ENCODE assay signal across 10 mouse cellular contexts in the genomic region with DNA sequence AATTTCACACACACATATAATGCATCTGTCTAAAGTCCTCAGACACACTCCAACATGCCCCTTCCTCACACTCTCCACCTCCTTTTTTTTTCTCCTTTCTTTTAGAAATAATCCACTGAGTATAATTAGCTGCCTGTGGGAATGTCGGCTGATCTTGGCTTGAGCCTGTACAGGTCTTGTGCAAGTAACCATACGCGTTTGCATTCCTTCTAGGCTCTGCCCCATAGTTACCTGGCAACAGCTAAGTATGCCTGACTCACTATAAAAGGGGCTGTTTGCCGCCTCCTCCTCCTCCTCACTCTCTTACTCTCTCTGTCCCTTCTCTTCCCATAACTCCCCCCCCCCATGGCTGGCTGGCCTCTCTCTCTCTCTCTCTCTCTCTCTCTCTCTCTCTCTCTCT.
DNase-seq lines count a peak whose midpoint lies in the region; ATAC-seq and TF ChIP-seq lines count a peak whose summit lies in the region.
"Had no signal": no experiment of that assay in that cellular context is flagged by ENCODE, and none has a peak within 500 bp of the region (broad histone marks: within the 10 kb centered on the region; RNA-seq: fewer than 3 reads in every experiment).

No protein-coding gene starts in this region.

- no peaks in the 10 kb centered on the region for H3K4me1 ChIP-seq in lung, embryonic 14.5 days (ENCODE audit: insufficient read depth)
- H3K4me1 ChIP-seq in forebrain, embryonic 10.5 days = peaks cover 17% of the 10 kb centered on the region
- H3K4me1 ChIP-seq in intestine, embryonic 14.5 days (replicated peaks; ENCODE audit: control insufficient read depth, insufficient read depth, low read length) = no peaks in the 10 kb centered on the region

- peak; percentile 87 for ATAC-seq in lung, embryonic 14.5 days (ENCODE audit: insufficient read depth)
- 0 out of 2 replicates have a peak, but pooled peaks have one; percentile 40 for ATAC-seq in intestine, embryonic 14.5 days (replicated peaks; ENCODE audit: low FRiP score, low TSS enrichment, low read depth)

- TF ChIP-seq CTCF in lung, embryonic 14.5 days (IDR thresholded peaks at IDR 0.05; ENCODE audit: low read depth) = no peak

- no peak overlapping the region for H3K27ac ChIP-seq in lung, embryonic 14.5 days (ENCODE audit: low read depth)
- H3K27ac ChIP-seq in forebrain, embryonic 10.5 days = peak overlapping the region; percentile 79
- no peak overlapping the region for H3K27ac ChIP-seq in intestine, embryonic 14.5 days (ENCODE audit: low read depth)
- H3K27ac ChIP-seq: heart, embryonic 13.5 days; limb, embryonic 15.5 days had no signal

- H3K9ac ChIP-seq in lung, embryonic 14.5 days = no peak overlapping the region
- H3K9ac ChIP-seq in intestine, embryonic 14.5 days (ENCODE audit: low read length) = no peak overlapping the region
- H3K9ac ChIP-seq: heart, embryonic 13.5 days; limb, embryonic 15.5 days had no signal

- peak; percentile 32 for DNase-seq in lung, embryonic 14.5 days
- DNase-seq in lung, postnatal 14 days = no peak
- peak; percentile 38 for DNase-seq in forebrain, embryonic 10.5 days (ENCODE audit: extremely low spot score, low spot score)
- DNase-seq in intestine, embryonic 14.5 days (ENCODE audit: low spot score) = no peak
- peak; percentile 24 for DNase-seq in right cerebral cortex, postnatal 25 days
- DNase-seq in thymus, postnatal 4 days = no peak
- no peak for DNase-seq in retina, postnatal 1 day
- no peak for DNase-seq in urinary bladder, postnatal 36 days (ENCODE audit: low spot score in 2 of 2)

- no peaks in the 10 kb centered on the region for H3K27me3 ChIP-seq in lung, embryonic 14.5 days (ENCODE audit: insufficient read depth, low read length)
- H3K27me3 ChIP-seq in forebrain, embryonic 10.5 days (ENCODE audit: poor library complexity, severe bottlenecking) = no peaks in the 10 kb centered on the region
- no peaks in the 10 kb centered on the region for H3K27me3 ChIP-seq in intestine, embryonic 14.5 days (replicated peaks; ENCODE audit: control insufficient read depth, insufficient read depth, low read length)
- H3K27me3 ChIP-seq: heart, embryonic 13.5 days; limb, embryonic 15.5 days had no signal

- WGBS in lung, embryonic 14.5 days = 37% methylated on average over 4 of the region's 4 CpGs
- whole genome bisulfite sequencing in forebrain, embryonic 10.5 days = 20% methylated on average over 4 of the region's 4 CpGs
- WGBS in intestine, embryonic 14.5 days = 20% methylated on average over 4 of the region's 4 CpGs

- H3K4me3 ChIP-seq in lung, embryonic 14.5 days (ENCODE audit: low read depth, low read length) = no peak overlapping the region
- no peak overlapping the region for H3K4me3 ChIP-seq in forebrain, embryonic 10.5 days
- H3K4me3 ChIP-seq in intestine, embryonic 14.5 days (ENCODE audit: low read depth, low read length) = no peak overlapping the region
- H3K4me3 ChIP-seq: heart, embryonic 13.5 days; limb, embryonic 15.5 days had no signal

- no peak overlapping the region for H3K4me2 ChIP-seq in lung, embryonic 14.5 days
- no peak overlapping the region for H3K4me2 ChIP-seq in intestine, embryonic 14.5 days (ENCODE audit: low read length)
- H3K4me2 ChIP-seq: heart, embryonic 13.5 days; limb, embryonic 15.5 days had no signal

- H3K9me3 ChIP-seq in lung, embryonic 14.5 days (ENCODE audit: low read depth, low read length) = no peaks in the 10 kb centered on the region
- no peaks in the 10 kb centered on the region for H3K9me3 ChIP-seq in forebrain, embryonic 10.5 days
- no peaks in the 10 kb centered on the region for H3K9me3 ChIP-seq in intestine, embryonic 14.5 days (ENCODE audit: control insufficient read depth, low read length)
- H3K9me3 ChIP-seq: heart, embryonic 13.5 days; limb, embryonic 15.5 days had no signal

- H3K36me3 ChIP-seq in lung, embryonic 14.5 days (ENCODE audit: insufficient read depth) = no peaks in the 10 kb centered on the region
- H3K36me3 ChIP-seq in forebrain, embryonic 10.5 days (replicated peaks) = no peaks in the 10 kb centered on the region
- no peaks in the 10 kb centered on the region for H3K36me3 ChIP-seq in intestine, embryonic 14.5 days (ENCODE audit: control insufficient read depth, insufficient read depth, low read length)
- H3K36me3 ChIP-seq: heart, embryonic 13.5 days; limb, embryonic 15.5 days had no signal

Comparison
In these comparisons a context has a peak if more than half of its experiments do, and no peak if none do; other contexts are left out.
1. DNase-seq: peak in lung, embryonic 14.5 days (single experiment), forebrain, embryonic 10.5 days (single experiment) and right cerebral cortex, postnatal 25 days (single experiment); none in lung, postnatal 14 days (single experiment), intestine, embryonic 14.5 days (single experiment), thymus, postnatal 4 days (single experiment), retina, postnatal 1 day (single experiment) and urinary bladder, postnatal 36 days (0 of 2).